Mouse (Mus musculus): ENCODE measurements around the gene 1700025G04Rik.

GRCm38 (mm10) chr1:151971581-151971980, 118.3 kb downstream of the 1700025G04Rik start:
- TF ChIP-seq CTCF (IDR thresholded peaks at IDR 0.05) (no peak), EP300 (IDR thresholded peaks at IDR 0.05) (no peak)

Data from lung, postnatal 0 days (tissue).